Mouse (Mus musculus) regulatory T cell (primary cell): ENCODE measurements around the gene Nkd1.

Experiments used
- in situ Hi-C: fragments of 300-600 bp; cut with MboI, MseI; formaldehyde crosslinking; loops from one replicate; pipeline ENCODE4 v1.15.1; 2025; ENCODE audit warnings: high pct_unique_total_duplicates

Gene Nkd1

GRCm38 (mm10) chr8:88610271-88610670 is 89.1 kb downstream of the Nkd1 start:
- in situ Hi-C loops: no loop called here

DNA sequence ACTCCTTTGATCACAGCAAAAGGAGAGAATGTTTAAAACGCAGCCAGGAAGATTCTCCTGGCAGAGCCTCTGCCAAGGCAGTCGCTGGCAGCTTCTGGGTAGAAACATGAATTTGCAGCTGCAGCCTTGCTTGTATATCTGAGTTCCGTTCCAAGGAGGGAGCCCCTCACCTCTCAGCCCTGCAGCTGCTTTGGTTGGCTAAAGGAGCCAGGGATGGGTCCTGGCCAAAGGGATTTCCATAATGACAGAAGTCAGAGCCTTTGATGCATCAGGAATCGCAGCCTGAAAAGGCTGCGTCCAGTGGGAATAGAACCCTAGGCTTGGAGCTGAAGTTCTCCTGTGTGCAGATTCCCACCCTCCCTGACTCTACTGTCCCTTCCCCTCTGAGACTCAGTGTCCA is 93.8 kb downstream of the Nkd1 start:
- in situ Hi-C loops: no loop called here

DNA sequence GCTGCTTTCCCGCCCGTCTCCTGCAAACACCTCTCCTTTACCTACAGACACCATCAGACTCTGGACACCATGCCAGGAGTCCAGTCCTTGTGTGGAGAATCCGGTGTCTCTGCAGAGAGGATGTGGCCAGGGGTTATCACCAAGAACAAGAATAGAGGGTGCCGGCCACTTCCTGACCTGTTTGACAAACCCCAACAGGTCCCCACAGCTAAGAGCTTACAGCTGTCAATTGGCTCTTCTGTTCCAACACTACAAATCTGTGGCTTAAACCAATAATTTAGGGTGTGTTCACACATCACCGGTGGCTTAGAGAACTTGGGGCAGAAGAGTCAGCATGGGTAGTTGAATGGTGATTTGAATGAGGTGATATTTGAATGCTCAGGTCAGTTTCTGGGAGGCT is 97.5 kb downstream of the Nkd1 start:
- in situ Hi-C loops: no loop called here

DNA sequence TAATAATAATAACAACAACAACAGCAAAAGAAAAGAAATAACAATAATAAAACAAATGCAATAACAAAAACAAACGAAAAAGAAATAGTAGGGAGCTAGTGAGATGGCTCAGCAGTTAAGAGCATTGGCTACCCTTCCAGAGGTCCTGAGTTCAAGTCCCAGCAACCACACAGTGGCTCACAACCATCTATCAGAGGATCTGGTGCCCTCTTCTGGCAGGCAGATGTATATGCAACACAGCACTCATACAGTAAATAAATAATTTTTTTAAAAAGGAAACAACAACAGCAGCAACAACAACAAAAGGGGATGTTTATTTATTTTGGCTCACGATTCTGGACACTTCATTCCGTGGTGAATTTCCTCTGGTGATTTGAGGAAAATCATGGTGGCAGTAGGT is 98.4 kb downstream of the Nkd1 start:
- in situ Hi-C loops: no loop called here

GRCm38 (mm10) chr8:88620931-88621330 is 99.8 kb downstream of the Nkd1 start:
- in situ Hi-C loops: loop anchor here (5.0 to 10.0 kb wide), 2 partner anchors 89 to 236 kb away; no protein-coding TSS in a partner anchor

DNA sequence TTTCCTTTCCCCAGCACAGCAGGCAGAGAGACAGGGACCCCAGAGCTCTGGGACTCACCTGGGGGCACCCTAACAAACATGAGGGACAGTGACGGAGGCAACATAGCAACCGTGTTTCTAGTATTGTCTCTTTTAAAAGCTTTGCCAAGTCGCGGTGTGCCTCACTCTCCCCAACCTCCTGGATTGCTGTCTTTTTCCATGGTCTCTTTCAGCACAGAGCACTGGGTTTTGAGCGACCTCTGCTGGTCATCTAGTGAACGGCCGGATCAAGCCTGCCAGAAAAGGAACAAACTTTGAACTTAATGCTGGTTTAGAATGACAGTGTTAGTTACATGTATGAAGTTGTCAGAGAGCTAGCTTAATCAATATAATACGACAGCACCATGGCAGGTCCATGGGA is 100.3 kb downstream of the Nkd1 start:
- in situ Hi-C loops: loop anchor here (5.0 to 10.0 kb wide), 2 partner anchors 89 to 237 kb away; no protein-coding TSS in a partner anchor

DNA sequence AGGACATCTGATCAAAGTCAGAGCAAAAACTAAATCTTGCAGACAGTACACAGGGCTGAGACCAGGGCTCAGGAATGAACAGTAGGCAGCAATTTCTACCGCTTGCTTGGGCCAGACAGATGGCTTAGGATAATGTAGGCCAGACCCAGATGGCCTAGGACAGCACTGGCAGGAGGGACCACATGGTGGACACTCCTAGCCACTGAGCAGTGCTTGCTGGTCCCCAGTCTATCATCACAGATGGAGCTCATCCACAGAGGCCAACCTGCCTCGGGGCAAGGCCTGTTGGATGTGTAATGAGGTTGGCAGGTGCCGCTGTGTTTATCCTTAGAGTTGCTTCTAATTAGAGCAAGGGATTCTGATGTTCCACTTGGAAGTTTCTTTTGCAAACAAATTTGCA is 102.2 kb downstream of the Nkd1 start:
- in situ Hi-C loops: loop anchor here (5.0 to 10.0 kb wide), 2 partner anchors 91 to 239 kb away; no protein-coding TSS in a partner anchor

GRCm38 (mm10) chr8:88624276-88624675 is 103.1 kb downstream of the Nkd1 start:
- in situ Hi-C loops: loop anchor here (5.0 to 10.0 kb wide), 2 partner anchors 92 to 239 kb away; no protein-coding TSS in a partner anchor

DNA sequence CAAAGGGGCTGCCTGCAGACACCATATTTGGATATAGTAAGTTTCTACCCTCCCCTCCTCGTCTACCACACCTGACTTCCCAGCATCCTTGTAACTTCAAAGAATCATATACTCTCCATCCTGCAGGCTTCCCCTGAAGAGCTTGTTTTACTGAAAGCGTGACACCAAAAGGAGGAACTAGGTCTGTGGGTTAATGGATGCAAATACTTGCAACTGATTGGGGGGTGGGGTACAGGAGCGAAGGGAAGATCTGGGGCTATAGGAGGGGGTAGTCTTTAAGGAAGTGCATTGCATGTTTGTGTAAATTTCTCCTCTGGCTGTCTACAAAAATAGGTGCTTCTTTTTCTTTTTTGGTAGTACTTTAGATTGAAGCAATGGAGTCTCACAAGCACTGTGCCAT is 105.3 kb downstream of the Nkd1 start:
- in situ Hi-C loops: loop anchor here (10.0 kb wide), 1 partner anchor 242 kb away; no protein-coding TSS in a partner anchor

- in situ Hi-C loops: loop anchor here (10.0 kb wide), 1 partner anchor 242 kb away; no protein-coding TSS in a partner anchor
Measured at GRCm38 (mm10) chr8:88626940-88627264, 105.7 kb downstream of the Nkd1 start.

DNA sequence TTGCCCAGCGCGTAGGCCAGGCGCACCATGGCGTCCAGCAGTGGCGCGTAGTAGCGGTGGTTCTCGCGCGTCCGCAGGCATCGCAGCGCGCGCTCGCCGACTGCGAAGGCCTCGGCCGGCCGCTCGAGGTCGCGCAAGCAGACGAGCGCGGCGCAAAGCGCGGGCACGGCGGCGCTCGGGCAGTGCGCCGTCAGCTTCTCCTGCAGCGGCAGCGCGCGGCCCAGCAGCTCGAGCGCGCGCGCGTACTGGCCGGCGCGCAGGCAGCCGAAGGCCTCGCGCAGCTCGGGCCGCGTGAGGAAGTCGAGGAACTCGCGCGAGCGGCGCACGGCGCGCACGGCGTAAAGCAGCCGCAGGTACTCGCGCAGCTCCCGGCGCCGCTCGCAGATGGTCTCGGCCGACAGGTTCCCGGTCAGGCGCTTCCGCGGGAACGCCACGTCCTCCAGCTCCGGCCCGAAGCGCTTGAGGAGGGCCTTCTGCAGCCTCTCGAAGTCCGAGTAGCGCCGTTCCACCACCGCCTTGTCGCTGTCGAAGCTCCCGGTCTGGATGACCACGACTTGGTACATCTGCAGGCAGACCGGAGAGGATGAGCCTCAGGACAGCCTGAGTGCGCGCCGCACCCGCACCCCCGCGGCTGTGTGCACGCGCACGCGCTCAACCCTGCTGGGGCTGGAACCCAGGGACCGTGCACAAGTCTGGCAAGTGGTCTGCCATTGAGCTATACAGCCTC is 106.3 kb downstream of the Nkd1 start:
- in situ Hi-C loops: loop anchor here (10.0 kb wide), 1 partner anchor 243 kb away; no protein-coding TSS in a partner anchor

DNA sequence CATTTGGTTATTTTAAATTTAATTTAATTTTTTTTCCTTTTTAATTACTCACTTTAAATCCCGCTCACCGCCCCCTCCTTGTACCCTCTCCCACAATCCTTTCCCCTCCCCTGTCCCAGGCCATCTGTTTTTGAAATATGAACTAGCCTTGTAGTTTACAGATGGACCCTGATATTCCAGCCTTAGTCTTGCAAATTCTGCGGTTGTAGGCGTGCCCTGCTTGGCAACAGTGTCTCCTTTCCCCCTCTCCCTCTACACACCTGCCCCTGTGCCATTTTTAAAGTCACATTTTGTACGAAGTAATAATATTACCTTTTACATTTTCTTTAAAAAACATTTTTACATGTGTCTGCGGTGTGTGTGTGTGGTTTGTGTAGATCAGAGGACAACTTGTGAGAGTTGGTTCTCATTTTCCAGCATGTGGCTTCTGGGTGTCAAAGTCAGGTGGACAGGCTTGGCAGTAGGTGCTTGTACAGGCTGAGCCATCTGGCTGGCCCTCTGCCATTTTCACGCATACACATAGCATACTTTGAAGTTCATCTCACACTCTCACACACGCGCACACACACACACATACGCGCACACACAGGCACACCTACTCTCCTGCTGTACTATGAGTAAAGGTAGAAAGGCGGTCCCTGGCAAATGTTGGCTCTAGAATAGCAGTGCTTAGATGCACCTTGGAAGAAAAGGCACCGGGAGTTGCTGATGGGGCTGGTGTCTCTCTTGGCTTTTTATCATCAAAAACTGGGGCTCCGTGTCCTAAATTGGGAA is 107.0 kb downstream of the Nkd1 start:
- in situ Hi-C loops: loop anchor here (10.0 kb wide), 1 partner anchor 243 kb away; no protein-coding TSS in a partner anchor

DNA sequence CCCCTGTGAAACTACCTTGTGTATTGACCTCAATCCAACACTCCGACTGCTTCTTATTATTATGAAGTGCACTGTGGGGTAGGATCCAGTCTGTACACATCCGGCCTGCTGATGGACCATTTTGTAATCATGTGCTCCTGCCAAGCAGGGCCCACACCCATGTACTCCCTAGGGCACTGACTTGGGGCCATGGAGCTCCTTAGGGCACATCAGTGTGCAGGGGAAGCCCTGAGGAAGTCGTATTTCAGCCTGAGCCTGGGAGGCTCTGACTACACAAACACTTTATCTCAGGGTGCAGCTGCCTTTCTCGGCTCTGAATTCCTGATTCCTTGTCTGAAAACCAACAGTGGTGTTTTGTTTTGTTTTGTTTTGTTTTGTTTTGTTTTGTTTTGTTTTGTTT is 109.1 kb downstream of the Nkd1 start:
- in situ Hi-C loops: loop anchor here (10.0 kb wide), 1 partner anchor 355 kb away; the partner anchor contains the start of gene Adcy7

GRCm38 (mm10) chr8:88631081-88631480 is 109.9 kb downstream of the Nkd1 start:
- in situ Hi-C loops: loop anchor here (10.0 kb wide), 1 partner anchor 356 kb away; the partner anchor contains the start of gene Adcy7

GRCm38 (mm10) chr8:88633343-88633765 is 112.2 kb downstream of the Nkd1 start:
- in situ Hi-C loops: loop anchor here (10.0 kb wide), 1 partner anchor 359 kb away; the partner anchor contains the start of gene Adcy7

GRCm38 (mm10) chr8:88635474-88636397 is 114.6 kb downstream of the Nkd1 start, which contains the start of gene Snx20:
Gene Snx20, minus strand, starts transcription at chr8:88636128.
- in situ Hi-C loops: loop anchor here (5.0 to 10.0 kb wide), 2 partner anchors 62 to 361 kb away; partner anchors contain the start of genes Adcy7 and Cyld

DNA sequence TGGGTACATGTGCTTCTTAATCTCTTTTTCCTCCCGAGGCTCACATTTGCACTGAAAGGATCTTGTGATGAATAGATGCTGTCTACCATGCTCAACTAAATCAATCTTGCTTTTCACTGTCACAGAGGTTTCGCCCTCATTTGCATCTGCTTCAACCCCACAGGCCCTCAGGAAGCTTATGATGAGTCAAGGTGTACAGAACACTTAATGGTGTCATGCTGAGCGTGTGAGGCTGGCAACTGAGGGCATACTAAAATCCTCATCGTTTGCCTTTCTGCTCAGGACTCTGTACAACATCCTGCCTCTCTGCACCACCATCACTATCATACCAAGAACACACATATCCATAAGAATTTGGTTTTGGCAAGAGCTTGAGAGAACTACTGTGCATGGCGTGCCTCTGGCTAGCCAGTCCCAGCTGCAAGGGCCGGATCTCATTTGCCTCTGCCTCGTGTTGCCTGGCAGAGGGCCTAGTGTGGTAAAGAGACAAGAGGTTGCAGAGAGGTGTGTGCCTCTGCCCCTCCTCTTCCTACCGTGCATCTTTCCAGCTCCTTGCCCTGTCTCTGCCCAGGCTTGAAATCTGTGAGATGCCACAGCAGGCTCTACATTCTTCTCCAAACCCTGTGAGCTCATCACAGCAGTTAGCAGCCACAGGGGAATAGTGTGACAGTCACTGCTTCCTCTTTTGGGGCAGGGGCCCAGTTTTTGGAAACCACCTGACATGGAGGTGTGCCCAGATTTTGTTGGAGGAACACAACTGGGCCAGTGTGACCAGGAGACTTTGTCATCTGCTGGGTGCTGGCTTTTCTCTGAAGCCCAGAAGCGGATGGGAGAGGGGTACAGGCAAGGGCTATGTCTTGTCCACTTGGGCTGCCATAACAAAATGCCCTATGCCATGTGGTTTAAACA is 116.2 kb downstream of the Nkd1 start:
- in situ Hi-C loops: loop anchor here (5.0 to 10.0 kb wide), 2 partner anchors 60 to 363 kb away; partner anchors contain the start of genes Adcy7 and Cyld

- in situ Hi-C loops: loop anchor here (5.0 to 10.0 kb wide), 2 partner anchors 58 to 364 kb away; partner anchors contain the start of genes Adcy7 and Cyld
Measured at GRCm38 (mm10) chr8:88638908-88639307, 117.8 kb downstream of the Nkd1 start.

DNA sequence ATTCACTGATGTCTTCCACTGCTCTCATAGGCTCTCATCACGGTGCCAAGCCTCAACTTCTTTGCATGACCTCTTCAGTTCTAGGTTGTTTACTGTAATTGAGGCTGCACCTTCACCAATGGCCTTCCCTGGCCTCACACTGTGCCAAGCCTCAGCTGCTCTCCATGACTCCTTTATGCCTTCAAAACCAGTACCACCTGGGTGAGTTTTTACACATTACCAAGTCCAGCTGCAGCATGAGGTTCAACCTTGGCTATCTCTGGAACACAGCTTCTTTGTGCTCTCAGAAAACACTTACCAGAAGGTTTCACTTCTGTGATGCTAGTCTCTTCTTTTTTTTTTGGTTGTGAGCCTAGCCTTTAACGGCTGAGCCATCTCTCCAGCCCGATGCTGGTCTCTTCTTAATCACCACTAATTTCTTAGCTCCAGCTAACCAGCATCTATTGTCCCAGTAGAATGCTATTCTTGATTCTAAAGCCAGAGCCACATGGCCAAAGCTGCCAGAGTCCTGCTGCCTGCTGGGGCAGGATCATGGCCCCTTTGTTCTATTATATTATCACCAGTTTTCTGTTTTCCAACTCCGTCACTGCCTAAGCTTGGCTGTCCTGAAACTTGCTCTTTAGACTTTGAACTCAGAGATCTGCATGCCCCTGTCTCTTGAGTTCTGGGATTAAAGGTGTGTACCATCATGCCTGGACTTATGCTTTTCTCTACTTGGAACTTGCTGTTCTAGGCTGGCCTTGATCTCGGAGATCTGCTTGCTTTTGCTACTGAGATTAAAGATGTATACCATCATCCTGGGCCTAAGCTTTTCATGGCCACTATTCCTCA is 121.8 kb downstream of the Nkd1 start:
- in situ Hi-C loops: no loop called here
